Mouse (Mus musculus) embryonic facial prominence, embryonic 15.5 days (tissue): Measurements from ENCODE around the gene Gm49395. TPM values are rescaled to one million over a fixed set of nuclear protein-coding genes. Genes with fewer than 3 reads are reported as not detected.

Source experiments
- ATAC-seq: fragments of 200-750 bp; cut with Nextera tagmentation; 2 replicates; pipeline ENCODE4 v1.8.0; 2017; ENCODE audit warnings: low read depth, moderate TSS enrichment; ENCODE audit not compliant: insufficient number of reproducible peaks, low FRiP score, low TSS enrichment
- H3K27ac ChIP-seq: fragments of 300-500 bp; sonication (generic); replicated peaks from 2 replicates; pipeline ENCODE4 v1.5.1; 2015; ENCODE audit warnings: mild to moderate bottlenecking, inconsistent platforms
- H3K27me3 ChIP-seq: fragments of 300-500 bp; sonication (generic); 2 replicates; pipeline ENCODE4 v1.6.1; 2015; ENCODE audit warnings: inconsistent platforms
- H3K36me3 ChIP-seq: fragments of 300-500 bp; sonication (generic); 2 replicates; pipeline ENCODE4 v1.6.1; 2015; ENCODE audit warnings: mild to moderate bottlenecking, inconsistent platforms
- H3K4me1 ChIP-seq: fragments of 300-500 bp; sonication (generic); 2 replicates; pipeline ENCODE4 v1.6.1; 2015; ENCODE audit warnings: inconsistent platforms
- H3K4me2 ChIP-seq: fragments of 300-500 bp; sonication (generic); replicated peaks from 2 replicates; pipeline ENCODE4 v1.6.1; 2015; ENCODE audit warnings: mild to moderate bottlenecking, inconsistent platforms
- H3K4me3 ChIP-seq: fragments of 300-500 bp; sonication (generic); replicated peaks from 2 replicates; pipeline ENCODE4 v1.5.1; 2015; ENCODE audit warnings: mild to moderate bottlenecking, inconsistent platforms
- H3K9ac ChIP-seq: fragments of 300-500 bp; sonication (generic); 2 replicates; pipeline ENCODE4 v1.6.1; 2015; ENCODE audit warnings: inconsistent platforms
- H3K9me3 ChIP-seq: fragments of 300-500 bp; sonication (generic); replicated peaks from 2 replicates; pipeline ENCODE4 v1.6.1; 2016; ENCODE audit warnings: inconsistent platforms
- WGBS: fragments of 180-500 bp; shearing (Covaris S2); methylation state at CpG from one replicate; pipeline ENCODE4 v1.1.7; 2015; 5-methylcytosine and 5-hydroxymethylcytosine counted together
- polyA plus RNA-seq: library from polyadenylated mRNA; unstranded; fragments of >200 nt; fragmentation: Nextera tagmentation; extraction: Ambion mirVana; gene quantifications from 2 replicates; pipeline ENCODE4 v1.2.1, GENCODE M21; 2015

Gene Gm49395
- polyA plus RNA-seq, 1 experiment from 2014 or later: 5.0 TPM

GRCm38 (mm10) chr13:115050660-115051559 lies 50.8 kb downstream of the Gm49395 start:
- Histone ChIP-seq H3K4me1 (no peaks in the 10 kb centered on the region), H3K9me3 (no peaks in the 10 kb centered on the region), H3K27ac (no peak overlapping the region), H3K9ac (no peak overlapping the region), H3K4me2 (no peak overlapping the region), H3K4me3 (no peak overlapping the region), H3K27me3 (no peaks in the 10 kb centered on the region), H3K36me3 (no peaks in the 10 kb centered on the region)
- no peak for ATAC-seq
- 80% methylated on average over 13 of the region's 13 CpGs for WGBS

DNA sequence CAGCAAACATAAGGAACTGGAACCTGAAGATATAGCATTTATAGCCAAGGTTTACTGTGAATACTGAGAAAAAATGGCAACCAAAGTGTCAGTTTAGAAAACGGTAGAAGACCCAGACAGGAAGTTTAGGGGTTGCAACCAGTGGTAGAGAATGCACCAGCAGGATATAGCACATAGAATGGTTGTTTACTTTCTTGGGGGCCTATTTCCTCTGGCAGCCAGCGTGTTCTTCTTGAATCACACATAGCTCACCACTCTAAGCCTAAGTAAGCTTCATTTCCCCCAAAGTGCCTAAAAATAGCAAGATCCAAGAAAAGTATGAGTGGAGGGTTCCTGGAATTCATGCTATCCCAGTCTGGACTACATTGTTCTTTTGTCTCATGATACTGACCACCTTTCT lies 59.1 kb downstream of the Gm49395 start:
- H3K27ac ChIP-seq: no peak overlapping the region

DNA sequence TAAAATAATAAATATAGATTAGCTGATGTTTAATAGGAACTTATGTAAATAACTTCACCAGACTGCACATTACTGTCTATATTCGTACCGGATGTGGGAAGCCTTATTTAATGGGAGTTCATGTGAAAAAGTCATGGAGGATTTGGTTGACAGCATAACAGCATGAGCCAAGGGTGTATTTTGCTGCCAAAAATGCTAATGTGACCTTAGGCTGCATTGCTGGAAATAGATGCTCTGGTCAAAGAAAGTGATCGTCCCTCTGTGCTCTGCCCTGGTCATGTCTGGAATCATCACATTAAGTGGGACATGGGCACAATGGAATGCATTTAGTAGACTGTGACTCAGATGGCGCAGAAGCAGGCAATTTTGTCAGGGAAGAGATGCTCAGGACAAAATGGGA lies 64.4 kb downstream of the Gm49395 start:
- Histone ChIP-seq H3K27ac (no peak overlapping the region), H3K9me3 (no peaks in the 10 kb centered on the region), H3K27me3 (no peaks in the 10 kb centered on the region), H3K9ac (no peak overlapping the region), H3K36me3 (no peaks in the 10 kb centered on the region), H3K4me3 (no peak overlapping the region), H3K4me1 (no peaks in the 10 kb centered on the region), H3K4me2 (no peak overlapping the region)
- ATAC-seq: 0 out of 2 replicates have a peak, but pooled peaks have one; percentile 47
- 70% methylated on average over 4 of the region's 4 CpGs for whole genome bisulfite sequencing

More for the DNA sequence above, 59.1 kb downstream of the Gm49395 start:
- Histone ChIP-seq H3K4me1 (no peaks in the 10 kb centered on the region), H3K4me2 (no peak overlapping the region), H3K9ac (no peak overlapping the region), H3K27me3 (no peaks in the 10 kb centered on the region), H3K9me3 (no peaks in the 10 kb centered on the region), H3K36me3 (no peaks in the 10 kb centered on the region), H3K4me3 (no peak overlapping the region)
- WGBS: 55% methylated on average over 2 of the region's 2 CpGs
- no peak for ATAC-seq

GRCm38 (mm10) chr13:115035387-115035786 lies 66.3 kb downstream of the Gm49395 start:
- WGBS: 53% methylated on average over 8 of the region's 8 CpGs
- Histone ChIP-seq H3K9me3 (no peaks in the 10 kb centered on the region), H3K4me2 (no peak overlapping the region), H3K36me3 (no peaks in the 10 kb centered on the region), H3K27me3 (no peaks in the 10 kb centered on the region), H3K4me1 (no peaks in the 10 kb centered on the region), H3K27ac (no peak overlapping the region), H3K9ac (no peak overlapping the region), H3K4me3 (no peak overlapping the region)
- no peak for ATAC-seq

GRCm38 (mm10) chr13:115033135-115033534 lies 68.6 kb downstream of the Gm49395 start:
- no peak overlapping the region for H3K9ac ChIP-seq
- no peak overlapping the region for H3K27ac ChIP-seq
- no peak for ATAC-seq
- WGBS: 81% methylated on average over 2 of the region's 2 CpGs
- no peak overlapping the region for H3K4me3 ChIP-seq
- no peak overlapping the region for H3K4me2 ChIP-seq
- no peaks in the 10 kb centered on the region for H3K4me1 ChIP-seq
- no peaks in the 10 kb centered on the region for H3K36me3 ChIP-seq
- no peaks in the 10 kb centered on the region for H3K9me3 ChIP-seq
- no peaks in the 10 kb centered on the region for H3K27me3 ChIP-seq

- no peak overlapping the region for H3K9ac ChIP-seq
- no peaks in the 10 kb centered on the region for H3K9me3 ChIP-seq
- no peaks in the 10 kb centered on the region for H3K4me1 ChIP-seq
Observed at GRCm38 (mm10) chr13:115031177-115032000, 70.3 kb downstream of the Gm49395 start.

GRCm38 (mm10) chr13:115025394-115025793 lies 76.3 kb downstream of the Gm49395 start:
- Histone ChIP-seq H3K36me3 (no peaks in the 10 kb centered on the region), H3K27me3 (no peaks in the 10 kb centered on the region), H3K27ac (no peak overlapping the region), H3K4me1 (no peaks in the 10 kb centered on the region), H3K4me2 (no peak overlapping the region), H3K9me3 (no peaks in the 10 kb centered on the region), H3K9ac (no peak overlapping the region), H3K4me3 (no peak overlapping the region)
- WGBS: 87% methylated on average over 3 of the region's 3 CpGs
- ATAC-seq: no peak

More at GRCm38 (mm10) chr13:115031177-115032000, 70.3 kb downstream of the Gm49395 start:
- Histone ChIP-seq H3K36me3 (no peaks in the 10 kb centered on the region), H3K27me3 (no peaks in the 10 kb centered on the region), H3K27ac (peak overlapping the region; percentile 60), H3K4me2 (no peak overlapping the region), H3K4me3 (no peak overlapping the region)
- 64% methylated on average over 17 of the region's 17 CpGs for WGBS
- ATAC-seq: no peak

- Histone ChIP-seq H3K4me1 (no peaks in the 10 kb centered on the region), H3K9ac (no peak overlapping the region), H3K4me3 (no peak overlapping the region), H3K9me3 (no peaks in the 10 kb centered on the region), H3K4me2 (no peak overlapping the region), H3K27ac (no peak overlapping the region), H3K36me3 (no peaks in the 10 kb centered on the region), H3K27me3 (no peaks in the 10 kb centered on the region)
- 67% methylated on average over 6 of the region's 6 CpGs for WGBS
- ATAC-seq: no peak
Observed at GRCm38 (mm10) chr13:115022117-115022787, 79.5 kb downstream of the Gm49395 start.

- no peaks in the 10 kb centered on the region for H3K27me3 ChIP-seq
- no peak overlapping the region for H3K27ac ChIP-seq
- no peak overlapping the region for H3K4me3 ChIP-seq
- H3K4me2 ChIP-seq: no peak overlapping the region
- H3K9me3 ChIP-seq: no peaks in the 10 kb centered on the region
- no peak overlapping the region for H3K9ac ChIP-seq
- no peaks in the 10 kb centered on the region for H3K36me3 ChIP-seq
- no peak for ATAC-seq
- no peaks in the 10 kb centered on the region for H3K4me1 ChIP-seq
- 64% methylated on average over 10 of the region's 10 CpGs for WGBS
Observed at GRCm38 (mm10) chr13:115021411-115021810, 80.3 kb downstream of the Gm49395 start.

GRCm38 (mm10) chr13:115020727-115021126 lies 81.0 kb downstream of the Gm49395 start:
- ATAC-seq: no peak
- no peaks in the 10 kb centered on the region for H3K9me3 ChIP-seq

DNA sequence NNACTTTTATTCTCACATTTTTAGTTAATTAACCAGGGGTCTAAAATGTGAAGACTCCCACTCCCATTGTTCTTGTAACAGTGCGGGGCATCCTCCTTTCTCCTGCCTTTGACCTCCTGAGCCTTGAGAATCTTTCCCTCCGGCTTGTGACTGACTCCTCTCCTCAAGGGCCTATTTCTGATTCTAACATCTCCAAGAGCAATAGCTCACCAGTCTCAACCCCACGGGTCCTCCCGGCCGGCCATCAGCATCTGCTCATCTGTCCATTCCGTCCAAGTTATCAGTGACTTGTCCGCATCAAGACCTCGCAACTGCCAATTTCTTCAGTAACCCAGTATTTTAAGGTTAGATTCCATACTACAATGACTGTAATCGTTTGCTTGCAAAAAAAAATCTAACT lies 84.2 kb downstream of the Gm49395 start:
- no peak for ATAC-seq
- Histone ChIP-seq H3K9me3 (no peaks in the 10 kb centered on the region), H3K4me3 (no peak overlapping the region), H3K4me2 (no peak overlapping the region), H3K4me1 (no peaks in the 10 kb centered on the region), H3K27ac (no peak overlapping the region), H3K36me3 (no peaks in the 10 kb centered on the region), H3K9ac (no peak overlapping the region), H3K27me3 (no peaks in the 10 kb centered on the region)
- WGBS: 93% methylated on average over 9 of the region's 9 CpGs

More at GRCm38 (mm10) chr13:115020727-115021126, 81.0 kb downstream of the Gm49395 start:
- WGBS: 90% methylated on average over 4 of the region's 4 CpGs
- no peaks in the 10 kb centered on the region for H3K36me3 ChIP-seq
- no peak overlapping the region for H3K4me2 ChIP-seq
- no peaks in the 10 kb centered on the region for H3K27me3 ChIP-seq
- no peak overlapping the region for H3K4me3 ChIP-seq
- no peaks in the 10 kb centered on the region for H3K4me1 ChIP-seq
- no peak overlapping the region for H3K9ac ChIP-seq
- no peak overlapping the region for H3K27ac ChIP-seq
